In the genomic region with DNA sequence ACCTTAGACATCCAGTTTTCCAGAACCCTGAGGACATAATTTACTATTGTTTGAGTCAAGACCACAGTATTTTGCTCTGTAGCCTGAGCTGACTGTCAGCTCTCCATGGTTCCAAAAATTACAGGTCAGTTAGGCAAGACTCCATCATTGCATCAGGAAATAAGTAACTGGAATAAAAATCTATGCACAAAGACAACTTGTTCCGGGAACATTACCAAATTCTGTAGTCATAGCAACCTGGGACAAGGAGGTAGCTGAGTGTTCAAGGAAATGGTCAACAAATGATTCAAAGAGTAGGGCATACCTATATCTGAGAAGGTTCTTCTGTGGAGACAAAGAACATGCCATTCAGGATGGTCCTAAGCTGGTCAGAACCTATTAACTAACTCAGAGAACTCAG, we compare ENCODE assay signal across 21 mouse cellular contexts.
"Had no signal": no experiment of that assay in that cellular context is flagged by ENCODE, and none has a peak within 500 bp of the region (broad histone marks: within the 10 kb centered on the region; RNA-seq: fewer than 3 reads in every experiment).

No protein-coding gene starts in this region.

- H3K4me1 ChIP-seq: limb, embryonic 12.5 days; limb, embryonic 15.5 days; midbrain, embryonic 12.5 days; neural tube, embryonic 13.5 days had no signal

- H3K36me3 ChIP-seq: limb, embryonic 12.5 days; limb, embryonic 15.5 days; midbrain, embryonic 12.5 days; neural tube, embryonic 13.5 days had no signal

- H3K27ac ChIP-seq: limb, embryonic 12.5 days; limb, embryonic 15.5 days; liver, embryonic 14.5 days; midbrain, embryonic 12.5 days; neural tube, embryonic 13.5 days had no signal

- DNase-seq: kidney, adult 2 months; kidney, postnatal 10 days; kidney, postnatal 36 days; left cerebral cortex, postnatal 4 days; liver, postnatal 0 days; lung, embryonic 14.5 days; lung, postnatal 10 days; lung, postnatal 4 days; retina, postnatal 1 day; right cerebral cortex, postnatal 25 days; thymus, adult 2 months; thymus, postnatal 14 days; thymus, postnatal 4 days had no signal

- H3K9ac ChIP-seq: limb, embryonic 12.5 days; limb, embryonic 15.5 days; liver, embryonic 14.5 days; liver, postnatal 0 days; lung, embryonic 14.5 days; midbrain, embryonic 12.5 days; neural tube, embryonic 13.5 days had no signal

- ATAC-seq: liver, postnatal 0 days; midbrain, embryonic 16.5 days had no signal

- H3K9me3 ChIP-seq: limb, embryonic 12.5 days; limb, embryonic 15.5 days; midbrain, embryonic 12.5 days; neural tube, embryonic 13.5 days had no signal

- H3K4me3 ChIP-seq: limb, embryonic 12.5 days; limb, embryonic 15.5 days; midbrain, embryonic 12.5 days; myocyte; neural tube, embryonic 13.5 days had no signal

- H3K4me2 ChIP-seq: limb, embryonic 12.5 days; limb, embryonic 15.5 days; liver, embryonic 11.5 days; lung, embryonic 14.5 days; midbrain, embryonic 12.5 days; neural tube, embryonic 13.5 days had no signal

- H3K27me3 ChIP-seq: limb, embryonic 12.5 days; limb, embryonic 15.5 days; midbrain, embryonic 12.5 days; neural tube, embryonic 13.5 days had no signal
